Mouse (Mus musculus): ENCODE results near the gene Zdhhc21. TPM values are rescaled to one million over a fixed set of nuclear protein-coding genes. Genes with fewer than 3 reads are reported as not detected.

Zdhhc21 gene
- polyA plus RNA-seq, 1 experiment from 2014 or later = 9.9 TPM

- Histone ChIP-seq H3K9ac (ENCODE audit: low read depth, low read length) (no peak overlapping the region), H3K27ac (ENCODE audit: low read depth, low read length) (no peak overlapping the region), H3K27me3 (ENCODE audit: control insufficient read depth, insufficient read depth, low read length) (no peaks in the 10 kb centered on the region), H3K4me3 (ENCODE audit: low read depth, low read length) (no peak overlapping the region), H3K36me3 (ENCODE audit: control insufficient read depth, insufficient read depth, low read length) (no peaks in the 10 kb centered on the region), H3K9me3 (replicated peaks; ENCODE audit: control insufficient read depth, low read length) (no peaks in the 10 kb centered on the region), H3K4me2 (no peak overlapping the region), H3K4me1 (ENCODE audit: control insufficient read depth, insufficient read depth, low read length) (peaks cover 3% of the 10 kb centered on the region; the same call in 1 of the 2 replicates)
- whole genome bisulfite sequencing (ENCODE audit: insufficient replicate concordance) = 83% methylated on average over 11 of the region's 11 CpGs
- ATAC-seq (replicated peaks; ENCODE audit: insufficient number of reproducible peaks, low FRiP score, low TSS enrichment) = no peak
These were observed 94.1 kb downstream of the Zdhhc21 start for GRCm38 (mm10) chr4:82765513-82766216.

DNA sequence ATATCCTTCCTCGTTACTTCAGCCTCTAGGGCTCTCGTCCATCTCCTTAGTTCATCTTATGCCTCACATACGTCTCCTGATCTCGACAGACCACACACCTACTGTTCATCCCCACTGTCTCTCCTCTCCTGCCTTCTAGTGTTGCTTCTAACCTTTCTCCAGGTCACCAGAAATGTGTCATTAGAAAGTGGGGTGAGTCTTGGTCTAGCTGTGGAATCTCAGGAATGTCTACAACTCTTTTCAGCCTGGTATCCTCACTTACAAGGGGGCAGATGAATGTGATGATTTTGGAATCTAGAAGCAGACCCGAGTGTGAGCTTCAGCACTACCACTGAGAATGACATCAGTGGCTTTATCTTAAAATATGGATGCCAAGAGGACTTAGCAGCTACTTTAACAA, 96.2 kb downstream of the Zdhhc21 start:
- no peak overlapping the region for H3K4me2 ChIP-seq
- H3K9ac ChIP-seq (ENCODE audit: low read depth, low read length) = no peak overlapping the region
- H3K4me1 ChIP-seq (ENCODE audit: control insufficient read depth, insufficient read depth, low read length) = peaks cover 3% of the 10 kb centered on the region; the same call in 1 of the 2 replicates
- H3K36me3 ChIP-seq (ENCODE audit: control insufficient read depth, insufficient read depth, low read length) = no peaks in the 10 kb centered on the region
- H3K9me3 ChIP-seq (replicated peaks; ENCODE audit: control insufficient read depth, low read length) = no peaks in the 10 kb centered on the region
- H3K27me3 ChIP-seq (ENCODE audit: control insufficient read depth, insufficient read depth, low read length) = no peaks in the 10 kb centered on the region
- no peak overlapping the region for H3K4me3 ChIP-seq (ENCODE audit: low read depth, low read length)
- H3K27ac ChIP-seq (ENCODE audit: low read depth, low read length) = no peak overlapping the region
- no peak for ATAC-seq (replicated peaks; ENCODE audit: insufficient number of reproducible peaks, low FRiP score, low TSS enrichment)
- WGBS (ENCODE audit: insufficient replicate concordance) = 32% methylated on average over 5 of the region's 5 CpGs

- no peak for ATAC-seq (replicated peaks; ENCODE audit: insufficient number of reproducible peaks, low FRiP score, low TSS enrichment)
- Histone ChIP-seq H3K4me3 (ENCODE audit: low read depth, low read length) (no peak overlapping the region), H3K9me3 (replicated peaks; ENCODE audit: control insufficient read depth, low read length) (no peaks in the 10 kb centered on the region), H3K9ac (ENCODE audit: low read depth, low read length) (no peak overlapping the region), H3K4me2 (peak overlapping the region; percentile 27), H3K27me3 (ENCODE audit: control insufficient read depth, insufficient read depth, low read length) (no peaks in the 10 kb centered on the region), H3K4me1 (ENCODE audit: control insufficient read depth, insufficient read depth, low read length) (peaks cover 3% of the 10 kb centered on the region; the same call in 1 of the 2 replicates), H3K27ac (ENCODE audit: low read depth, low read length) (no peak overlapping the region), H3K36me3 (ENCODE audit: control insufficient read depth, insufficient read depth, low read length) (no peaks in the 10 kb centered on the region)
- 16% methylated on average over 10 of the region's 10 CpGs for WGBS (ENCODE audit: insufficient replicate concordance)
These were observed 97.2 kb downstream of the Zdhhc21 start for GRCm38 (mm10) chr4:82762430-82763119.

- no peak overlapping the region for H3K9ac ChIP-seq (ENCODE audit: low read depth, low read length)
- no peaks in the 10 kb centered on the region for H3K36me3 ChIP-seq (ENCODE audit: control insufficient read depth, insufficient read depth, low read length)
- 14% methylated on average over 3 of the region's 3 CpGs for WGBS (ENCODE audit: insufficient replicate concordance)
- no peak overlapping the region for H3K4me2 ChIP-seq
- no peaks in the 10 kb centered on the region for H3K4me1 ChIP-seq (ENCODE audit: control insufficient read depth, insufficient read depth, low read length)
- H3K4me3 ChIP-seq (ENCODE audit: low read depth, low read length) = no peak overlapping the region
- no peak for ATAC-seq (replicated peaks; ENCODE audit: insufficient number of reproducible peaks, low FRiP score, low TSS enrichment)
- no peaks in the 10 kb centered on the region for H3K27me3 ChIP-seq (ENCODE audit: control insufficient read depth, insufficient read depth, low read length)
- H3K9me3 ChIP-seq (replicated peaks; ENCODE audit: control insufficient read depth, low read length) = no peaks in the 10 kb centered on the region
- no peak overlapping the region for H3K27ac ChIP-seq (ENCODE audit: low read depth, low read length)
These were observed 103.5 kb downstream of the Zdhhc21 start for GRCm38 (mm10) chr4:82756295-82756626.

GRCm38 (mm10) chr4:82755616-82756294, 104.0 kb downstream of the Zdhhc21 start:
- H3K4me3 ChIP-seq (ENCODE audit: low read depth, low read length) = no peak overlapping the region
- H3K9ac ChIP-seq (ENCODE audit: low read depth, low read length) = no peak overlapping the region
- H3K4me1 ChIP-seq (ENCODE audit: control insufficient read depth, insufficient read depth, low read length) = no peaks in the 10 kb centered on the region
- H3K36me3 ChIP-seq (ENCODE audit: control insufficient read depth, insufficient read depth, low read length) = no peaks in the 10 kb centered on the region
- H3K4me2 ChIP-seq = no peak overlapping the region
- WGBS (ENCODE audit: insufficient replicate concordance) = 59% methylated on average over 3 of the region's 3 CpGs
- H3K9me3 ChIP-seq (replicated peaks; ENCODE audit: control insufficient read depth, low read length) = no peaks in the 10 kb centered on the region
- H3K27ac ChIP-seq (ENCODE audit: low read depth, low read length) = no peak overlapping the region
- no peaks in the 10 kb centered on the region for H3K27me3 ChIP-seq (ENCODE audit: control insufficient read depth, insufficient read depth, low read length)
- no peak for ATAC-seq (replicated peaks; ENCODE audit: insufficient number of reproducible peaks, low FRiP score, low TSS enrichment)

Other genes with a start within 250 kb of the Zdhhc21 start
- 54.6 and 59.0 TPM in 2 replicates for gene Nfib, start 154.2 kb downstream of the Zdhhc21 start, polyA plus RNA-seq (2014; fragmentation: Nextera tagmentation; extraction: Ambion mirVana)
- not detected in 2 replicates for gene Cer1, start 25.2 kb upstream of the Zdhhc21 start, polyA plus RNA-seq (2014; fragmentation: Nextera tagmentation; extraction: Ambion mirVana)
- 11.4 and 12.1 TPM in 2 replicates for gene Frem1, start 192.4 kb upstream of the Zdhhc21 start, polyA plus RNA-seq (2014; fragmentation: Nextera tagmentation; extraction: Ambion mirVana)